Mouse (Mus musculus): ENCODE measurements around the gene F830045P16Rik.

F830045P16Rik gene

DNA sequence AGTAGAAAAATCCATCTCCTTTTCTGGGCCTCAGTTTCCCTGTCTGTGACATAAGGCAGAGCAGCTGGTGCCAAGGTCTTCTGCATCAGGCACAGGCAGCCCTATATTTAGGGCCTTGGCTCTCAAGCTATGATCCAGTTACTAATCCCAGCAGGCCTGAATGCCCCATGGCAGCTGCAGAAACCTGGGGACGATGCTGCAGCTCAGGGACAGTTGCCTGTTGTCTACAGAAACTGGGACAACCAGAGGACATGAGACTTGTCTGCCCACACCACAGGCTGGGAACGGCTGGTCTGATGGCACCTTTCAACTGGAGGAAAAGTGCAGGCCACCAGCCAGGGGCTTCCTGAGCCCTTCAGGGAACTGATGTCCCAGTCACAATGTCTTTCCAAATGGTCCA, at the start of gene F830045P16Rik:
TSS of gene F830045P16Rik (minus strand) at position 226 of the 400 bp plus-strand sequence.
- no peak for DNase-seq (ENCODE audit: low read depth, low spot score)

DNA sequence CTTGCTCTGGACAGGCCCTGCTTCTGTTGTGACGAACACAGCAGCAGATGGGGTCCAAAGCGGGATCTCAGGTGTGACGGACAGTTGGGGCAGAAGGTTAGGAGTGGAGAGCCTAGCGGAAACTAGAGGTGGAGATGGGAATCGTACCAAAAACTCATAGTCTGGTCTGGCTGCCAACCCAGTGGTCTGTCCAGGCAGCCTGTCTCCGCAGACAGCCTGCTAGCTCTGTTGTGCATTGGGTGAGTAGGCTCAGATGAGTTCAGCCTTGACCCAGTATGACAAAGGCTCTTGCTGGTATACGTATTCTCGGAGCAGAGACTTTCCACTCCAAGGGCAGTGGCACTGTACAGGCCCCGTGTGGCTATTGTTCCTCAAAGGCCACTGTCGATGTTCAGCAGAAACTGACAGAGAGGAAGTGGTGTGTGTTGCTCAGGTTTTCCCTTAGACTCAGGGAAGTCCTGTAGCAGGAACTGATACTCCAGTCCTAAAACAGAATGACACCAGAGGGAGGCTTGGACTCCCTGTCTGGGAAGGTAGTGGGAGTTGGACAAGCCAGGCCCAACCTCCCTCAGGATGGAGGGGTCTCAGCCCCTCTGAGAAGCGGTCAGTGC, 49.6 kb upstream of the F830045P16Rik start:
- peak; percentile 75 for DNase-seq (ENCODE audit: low read depth, low spot score)

DNA sequence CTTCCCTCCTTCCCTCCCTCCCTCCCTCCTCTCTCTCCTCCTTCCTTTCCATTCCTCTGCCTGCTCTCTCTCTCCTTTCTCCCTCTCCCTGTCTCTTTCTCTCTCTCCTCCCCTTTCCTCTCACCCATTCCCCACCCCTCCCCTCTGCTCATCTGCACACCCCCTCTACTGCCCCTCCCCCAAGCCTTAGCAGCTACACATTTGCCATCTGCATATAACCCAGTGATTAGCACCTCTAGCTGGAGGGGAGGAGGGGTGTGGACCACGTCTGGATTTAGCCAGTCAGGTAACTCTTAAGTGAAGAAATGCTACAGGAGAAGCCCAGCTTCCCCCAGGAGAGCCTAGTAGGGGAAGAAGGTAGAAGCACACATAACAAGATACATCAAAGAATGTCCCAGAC, 48.5 kb upstream of the F830045P16Rik start:
- no peak for DNase-seq (ENCODE audit: low read depth, low spot score)

DNA sequence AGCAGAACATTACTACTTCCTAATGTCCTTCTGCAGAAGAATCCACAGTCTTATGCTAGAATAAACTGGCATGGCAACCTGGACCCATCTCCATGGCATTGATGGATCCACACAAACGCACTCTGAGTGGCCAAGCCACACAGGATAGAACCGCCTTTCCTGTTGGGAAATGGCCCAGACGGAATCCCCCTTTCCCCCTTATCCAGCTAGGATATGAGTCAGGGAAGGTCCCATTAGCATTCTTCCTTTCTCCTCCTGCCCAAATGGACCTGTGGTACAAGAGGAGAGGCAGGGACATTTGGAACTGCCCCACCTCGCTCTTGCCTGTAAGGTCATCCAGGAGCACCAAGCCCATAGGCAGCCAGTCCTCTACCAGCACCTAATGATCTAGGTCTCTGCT, 45.9 kb upstream of the F830045P16Rik start:
- DNase-seq (ENCODE audit: low read depth, low spot score) = no peak

DNA sequence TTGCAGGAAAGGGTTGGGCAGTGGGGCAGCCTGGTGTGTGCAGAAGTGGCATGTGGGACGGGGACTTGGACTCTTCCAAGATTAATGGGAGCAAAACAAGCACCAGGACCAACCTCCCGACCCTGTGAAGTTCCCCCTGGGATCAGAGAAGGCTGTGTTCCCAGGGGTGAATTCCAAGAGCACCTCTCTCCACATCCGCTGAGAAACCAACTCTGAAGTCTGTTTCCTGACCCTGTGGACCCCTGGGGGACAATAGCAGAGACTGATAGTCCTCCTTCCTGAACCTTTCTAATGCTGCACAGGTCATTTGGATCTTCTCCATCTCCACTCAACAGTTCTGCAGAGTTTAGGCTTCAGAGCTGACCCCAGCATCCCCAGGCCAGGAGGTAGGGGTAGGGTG, 45.4 kb upstream of the F830045P16Rik start:
- no peak for DNase-seq (ENCODE audit: low read depth, low spot score)

DNA sequence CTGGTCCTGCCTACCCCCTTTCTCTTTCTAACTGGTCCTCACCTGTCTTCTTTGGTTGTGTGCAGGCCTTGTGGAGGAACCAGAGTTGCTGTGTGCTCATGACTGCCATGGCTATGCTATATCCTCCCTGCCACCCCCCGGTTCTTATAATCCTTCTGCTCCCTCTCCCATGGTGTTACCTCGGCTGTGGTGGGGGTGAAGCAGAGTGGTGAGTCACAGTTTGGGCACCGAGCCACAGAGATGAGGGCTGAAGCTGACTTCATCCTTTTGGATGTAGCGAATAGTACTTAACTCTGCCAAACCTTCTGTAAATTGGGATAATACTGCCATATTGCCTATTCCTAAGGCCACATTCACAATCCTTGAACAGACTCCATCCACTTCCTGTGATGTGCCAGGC, 44.3 kb upstream of the F830045P16Rik start:
- DNase-seq (ENCODE audit: low read depth, low spot score) = peak; percentile 95

DNA sequence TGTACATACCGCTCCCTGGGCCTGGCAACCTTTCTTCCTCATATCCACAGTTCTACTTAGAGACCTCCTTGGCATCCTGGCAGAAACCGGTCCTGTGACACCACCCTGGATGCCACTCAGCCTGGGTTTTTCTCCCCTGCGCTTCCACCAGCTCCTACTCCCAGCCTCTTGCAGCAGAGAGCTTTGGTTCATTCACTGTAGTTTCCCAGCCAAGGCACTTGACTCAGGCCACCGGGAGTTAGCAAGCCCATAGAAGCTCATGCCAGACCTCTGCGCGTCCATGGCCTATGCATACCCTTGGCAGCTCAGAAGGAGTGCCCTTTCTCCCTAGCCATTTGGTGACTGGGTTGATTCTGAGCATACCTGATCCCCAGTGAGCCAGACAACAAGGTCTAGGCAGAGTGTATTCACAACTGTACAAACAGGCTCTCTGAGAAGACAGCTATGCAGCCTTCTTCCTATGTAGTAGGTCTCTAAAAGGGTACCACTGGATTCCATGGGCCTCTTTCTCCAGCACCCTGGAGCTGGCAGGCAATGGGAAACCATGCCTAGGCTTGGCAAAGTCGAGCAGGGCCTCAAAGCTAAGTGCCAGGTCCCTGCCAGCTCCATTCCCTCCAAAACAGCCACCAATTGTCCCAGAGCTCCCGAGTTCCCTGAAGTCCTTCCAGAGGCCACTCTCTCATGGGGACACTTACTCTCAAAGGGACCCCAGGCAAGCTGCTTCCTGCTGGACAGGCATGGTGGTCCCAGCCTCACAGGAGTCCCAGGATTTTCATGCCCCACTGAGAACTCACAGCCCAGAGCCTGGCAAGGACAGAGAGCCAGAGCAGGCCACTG, 40.4 kb upstream of the F830045P16Rik start:
- peak; percentile 34 for DNase-seq (ENCODE audit: low read depth, low spot score)

DNA sequence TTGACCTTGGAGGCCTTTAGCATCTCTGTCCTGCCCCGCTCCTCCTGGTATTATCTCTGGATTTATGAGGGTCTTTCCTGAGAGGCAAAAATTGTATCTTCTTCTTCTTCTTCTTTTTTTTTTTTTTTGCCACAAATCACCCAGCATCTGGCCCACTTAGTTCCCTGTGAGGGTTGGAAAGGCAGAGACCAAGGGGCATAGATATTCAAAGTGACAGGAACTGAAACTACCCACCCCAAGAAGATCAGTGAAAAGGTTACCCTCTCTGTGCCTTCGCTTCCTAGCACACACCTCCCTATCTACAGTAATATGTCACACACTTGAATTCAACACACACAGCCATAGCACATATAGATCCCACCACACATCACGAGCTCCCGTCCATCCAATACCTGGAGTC, 38.7 kb upstream of the F830045P16Rik start:
- no peak for DNase-seq (ENCODE audit: low read depth, low spot score)

DNA sequence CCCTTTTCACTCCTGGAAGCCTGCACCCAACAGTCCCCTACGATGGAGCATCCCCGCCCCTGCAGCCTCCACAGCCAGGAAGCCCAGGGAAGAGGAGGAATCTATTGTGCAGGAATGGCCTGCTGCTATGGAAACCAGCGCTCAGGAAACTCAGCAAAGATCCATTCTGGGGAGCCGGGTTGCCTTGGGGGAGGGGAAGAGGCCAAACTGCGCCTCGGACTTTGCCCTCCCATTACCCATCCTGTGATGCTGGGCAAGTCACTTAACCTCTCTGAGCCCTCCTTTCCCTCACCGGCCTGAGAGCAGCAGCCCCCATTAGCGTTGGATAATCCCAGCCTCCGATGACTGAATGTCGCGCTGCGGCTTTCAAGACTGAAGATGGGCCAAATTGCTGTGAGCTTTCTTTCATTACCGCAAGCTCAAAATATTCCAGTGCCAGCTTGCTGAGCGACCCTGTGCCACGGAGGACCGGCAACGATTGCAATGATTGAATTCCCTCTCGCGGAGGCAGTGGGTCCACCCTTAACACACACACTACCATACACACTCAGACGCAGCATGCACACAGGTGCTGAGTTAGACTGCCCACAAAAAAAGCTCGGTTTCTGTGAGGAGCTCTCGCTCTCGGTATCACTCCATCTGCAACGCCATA, 38.1 kb upstream of the F830045P16Rik start:
- DNase-seq (ENCODE audit: low read depth, low spot score) = peak; percentile 89

DNA sequence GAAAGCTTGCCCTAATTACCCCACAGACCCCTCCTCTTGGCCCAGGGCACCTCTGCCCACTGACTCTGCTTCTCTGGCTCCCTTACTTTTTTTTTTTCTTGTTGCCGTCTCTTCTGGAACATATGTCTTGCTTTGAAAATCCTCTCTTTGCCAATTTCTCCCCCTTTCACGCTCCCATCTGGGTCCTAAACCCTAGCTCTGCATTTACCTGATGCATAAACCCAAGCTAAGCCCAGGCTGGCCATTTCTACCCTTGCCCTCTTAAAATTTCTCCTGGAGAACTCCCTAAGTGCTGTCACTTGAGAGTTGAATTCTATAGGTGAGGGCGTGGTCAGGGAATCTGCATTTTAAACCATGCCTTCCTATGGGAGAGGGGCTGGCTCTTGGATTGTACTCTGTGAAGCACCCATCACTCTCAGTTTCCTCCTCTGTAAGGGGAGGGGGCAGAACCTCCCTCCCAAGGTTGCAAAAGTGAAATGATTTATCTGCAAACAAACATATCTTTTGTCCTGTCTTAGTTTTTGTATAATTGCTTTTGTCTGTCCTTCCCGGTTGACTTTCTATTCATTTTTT, 37.4 kb upstream of the F830045P16Rik start:
- DNase-seq (ENCODE audit: low read depth, low spot score) = peak; percentile 62

DNA sequence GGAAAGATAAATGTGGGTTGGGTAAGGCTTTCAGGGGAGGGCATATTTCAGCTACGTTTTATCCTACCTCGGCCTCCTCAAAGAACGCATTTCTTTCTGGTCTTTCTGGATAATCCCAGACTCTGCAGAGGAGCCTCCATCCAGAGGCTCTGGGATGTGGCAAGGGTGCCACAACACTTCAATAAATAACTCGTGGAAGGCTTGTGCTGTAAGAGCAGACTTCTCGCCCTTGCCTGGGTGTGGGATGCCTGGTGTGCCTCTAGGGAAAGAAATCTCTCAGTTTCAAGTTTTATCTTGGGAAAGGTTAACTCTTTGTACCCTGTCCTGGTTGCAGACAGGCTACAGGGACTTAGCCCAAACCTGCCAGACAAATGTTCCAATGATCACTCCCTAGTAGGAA, 33.2 kb upstream of the F830045P16Rik start:
- DNase-seq (ENCODE audit: low read depth, low spot score) = peak; percentile 59

DNA sequence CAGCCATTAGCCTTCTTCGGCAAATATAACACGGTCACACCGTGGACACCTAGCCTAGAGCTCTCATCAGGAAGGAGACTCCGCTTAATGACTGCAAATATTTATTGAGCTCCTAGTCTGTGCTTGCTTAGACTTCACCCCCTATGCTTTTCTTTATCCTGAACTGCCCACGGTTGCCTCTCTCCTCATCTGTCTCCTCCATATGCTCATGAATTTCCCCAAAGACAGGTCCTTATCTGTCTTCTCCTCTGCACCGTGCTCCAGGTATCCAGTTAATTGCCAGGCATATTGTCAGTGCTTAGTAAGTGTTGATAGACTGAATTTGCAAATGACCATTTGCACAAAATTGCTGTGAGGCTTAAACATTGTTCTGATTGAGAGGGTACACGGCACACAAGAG, 32.7 kb upstream of the F830045P16Rik start:
- DNase-seq (ENCODE audit: low read depth, low spot score) = peak; percentile 66

DNA sequence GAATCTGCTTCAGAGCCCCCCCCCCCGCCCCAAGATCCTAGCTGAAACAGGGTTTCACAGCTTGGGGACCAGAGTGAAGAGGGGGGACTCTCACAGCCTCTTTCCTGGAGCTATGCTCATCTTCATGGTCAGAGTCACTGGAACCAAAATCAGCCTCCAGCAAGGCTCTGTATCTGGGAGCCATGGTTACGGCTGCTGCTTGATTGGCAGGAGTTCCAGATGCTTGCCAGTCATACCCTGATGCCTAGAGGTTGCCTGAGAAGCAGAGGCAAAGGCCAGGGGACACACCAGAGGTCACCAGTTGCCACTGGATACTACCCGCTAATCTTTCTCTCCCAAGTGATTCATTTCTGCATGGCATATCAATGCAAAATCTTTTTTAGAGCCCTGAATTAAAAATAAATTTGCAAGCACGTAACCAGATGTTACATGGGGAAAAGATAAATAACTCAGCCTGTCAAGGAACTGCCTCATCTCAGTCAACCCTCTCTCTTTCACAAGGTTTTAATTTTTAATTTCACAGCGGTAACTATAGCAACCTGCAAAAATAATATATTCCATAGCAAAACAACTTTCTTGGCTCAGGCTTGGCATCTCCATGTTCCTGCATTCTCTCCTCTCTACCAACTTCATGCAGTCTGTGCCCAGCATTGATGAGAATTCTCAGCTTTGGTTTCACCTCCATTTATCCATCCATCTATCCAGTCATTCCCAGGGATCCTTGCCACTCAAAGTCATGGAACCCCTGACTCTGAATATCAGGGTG, 27.7 kb upstream of the F830045P16Rik start:
- peak; percentile 74 for DNase-seq (ENCODE audit: low read depth, low spot score)

DNA sequence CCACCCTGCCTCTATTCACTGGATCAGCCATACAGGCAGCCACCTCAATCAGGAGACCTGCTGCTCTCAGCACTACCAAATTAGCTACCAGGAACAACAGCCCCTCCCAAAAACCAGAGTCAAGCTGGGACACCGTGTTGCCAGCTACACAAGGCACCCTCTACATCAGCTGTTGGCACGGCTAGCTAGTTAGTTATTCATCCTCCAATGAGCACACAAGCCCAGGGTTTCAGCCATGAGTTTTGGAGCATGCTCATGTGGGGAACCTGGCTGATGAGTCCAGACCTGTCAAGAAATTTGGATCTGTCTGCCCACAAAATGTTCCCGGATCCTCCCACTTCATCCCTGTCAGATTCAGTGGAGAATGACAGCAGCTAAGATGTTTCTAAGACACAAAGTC, 25.4 kb upstream of the F830045P16Rik start:
- peak; percentile 81 for DNase-seq (ENCODE audit: low read depth, low spot score)

DNA sequence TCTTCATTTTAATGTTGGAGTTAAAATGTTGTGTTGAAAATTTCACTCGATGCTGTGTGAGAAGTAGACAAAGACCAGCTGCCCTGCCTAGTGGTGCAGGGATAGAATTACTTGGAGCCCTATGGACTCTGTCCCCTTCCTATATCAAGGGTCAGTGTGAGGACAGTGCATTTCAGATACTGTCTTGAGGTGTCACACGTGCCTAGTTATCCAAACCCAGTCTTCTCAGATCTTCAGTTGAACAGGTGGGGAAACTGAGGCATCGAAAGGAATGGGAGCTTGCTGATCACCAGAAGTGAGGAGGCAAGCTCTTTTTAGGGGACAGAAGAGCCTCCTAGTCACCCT, 22.4 kb upstream of the F830045P16Rik start:
- DNase-seq (ENCODE audit: low read depth, low spot score) = no peak

DNA sequence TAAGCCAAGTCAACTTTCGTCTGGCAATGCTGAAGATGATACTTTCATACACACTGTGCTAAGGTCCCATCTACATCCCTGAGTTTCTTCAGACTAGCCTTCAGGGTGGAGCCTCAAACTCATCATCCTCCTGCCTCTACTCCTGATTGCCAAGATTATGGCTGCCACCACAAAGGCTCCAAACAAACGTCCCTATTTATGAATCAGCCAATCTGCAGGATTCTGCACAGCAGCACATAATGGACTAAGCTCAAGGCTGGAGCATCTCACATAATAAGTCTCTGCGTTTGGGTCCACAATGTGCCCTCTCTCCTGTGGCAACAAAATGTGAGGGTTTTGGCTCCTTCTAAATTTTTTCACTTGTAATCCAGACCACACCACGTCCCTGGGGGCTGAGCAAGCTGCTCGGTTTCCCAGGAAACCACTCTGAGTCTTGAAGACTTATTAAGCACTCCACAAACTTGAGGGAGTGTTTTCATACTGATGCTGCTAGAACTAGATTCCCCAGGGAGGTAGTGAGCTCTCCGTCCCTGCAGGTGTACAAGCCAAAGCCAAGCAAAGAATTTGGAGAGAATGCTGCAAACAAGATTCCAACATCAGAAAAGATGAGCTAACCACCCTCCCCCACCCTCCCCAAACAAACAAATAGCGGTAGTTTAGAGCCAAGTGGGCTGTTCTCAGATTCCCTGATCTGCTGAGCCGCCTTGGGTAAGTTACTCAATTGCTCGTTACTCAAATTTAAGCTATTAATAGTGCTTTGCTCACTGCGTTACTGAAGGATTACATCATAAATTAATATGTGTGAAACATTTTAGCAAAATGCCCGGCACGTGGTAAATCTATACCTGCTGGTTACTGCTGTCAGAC, 21.8 kb upstream of the F830045P16Rik start:
- peak; percentile 60 for DNase-seq (ENCODE audit: low read depth, low spot score)

DNA sequence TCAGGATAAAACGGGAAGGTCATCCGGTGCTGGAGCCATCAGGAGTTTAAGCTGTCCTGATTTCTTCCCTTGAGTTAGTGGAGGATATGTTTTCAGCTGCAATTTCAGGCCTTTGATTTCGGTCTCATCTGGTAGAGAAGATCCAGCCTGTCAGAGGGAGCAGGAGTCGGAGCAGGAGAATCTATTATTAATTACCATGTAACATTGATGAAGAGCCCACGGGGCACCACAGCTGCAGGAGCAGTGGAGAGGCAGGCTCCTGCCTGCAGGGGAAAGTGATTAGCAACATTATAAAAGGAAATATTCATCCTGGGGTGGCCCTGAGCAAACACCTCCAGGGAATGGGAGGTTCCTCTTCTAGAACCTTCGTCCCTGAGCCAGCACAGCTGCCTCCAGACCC, 19.7 kb upstream of the F830045P16Rik start:
- no peak for DNase-seq (ENCODE audit: low read depth, low spot score)

DNA sequence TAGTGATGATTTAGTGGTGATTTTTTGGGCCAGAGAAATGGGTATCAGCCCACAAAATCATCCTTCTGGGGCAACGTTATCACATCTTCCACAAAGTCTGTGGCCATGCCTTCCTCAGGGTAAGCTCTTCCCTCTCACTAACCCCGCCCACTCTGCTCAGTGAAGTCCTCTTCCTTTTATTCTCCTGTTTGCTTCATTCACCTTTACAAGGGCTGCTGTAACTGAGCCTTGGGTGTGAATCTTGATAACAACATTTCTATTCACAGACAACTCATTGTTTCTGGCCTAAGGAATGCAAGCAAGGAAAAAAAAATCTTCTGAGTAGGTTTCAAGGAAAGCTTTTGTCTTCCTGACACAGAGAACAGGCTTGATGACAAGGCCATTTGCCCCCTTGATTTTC, 14.4 kb upstream of the F830045P16Rik start:
- DNase-seq (ENCODE audit: low read depth, low spot score) = no peak

DNA sequence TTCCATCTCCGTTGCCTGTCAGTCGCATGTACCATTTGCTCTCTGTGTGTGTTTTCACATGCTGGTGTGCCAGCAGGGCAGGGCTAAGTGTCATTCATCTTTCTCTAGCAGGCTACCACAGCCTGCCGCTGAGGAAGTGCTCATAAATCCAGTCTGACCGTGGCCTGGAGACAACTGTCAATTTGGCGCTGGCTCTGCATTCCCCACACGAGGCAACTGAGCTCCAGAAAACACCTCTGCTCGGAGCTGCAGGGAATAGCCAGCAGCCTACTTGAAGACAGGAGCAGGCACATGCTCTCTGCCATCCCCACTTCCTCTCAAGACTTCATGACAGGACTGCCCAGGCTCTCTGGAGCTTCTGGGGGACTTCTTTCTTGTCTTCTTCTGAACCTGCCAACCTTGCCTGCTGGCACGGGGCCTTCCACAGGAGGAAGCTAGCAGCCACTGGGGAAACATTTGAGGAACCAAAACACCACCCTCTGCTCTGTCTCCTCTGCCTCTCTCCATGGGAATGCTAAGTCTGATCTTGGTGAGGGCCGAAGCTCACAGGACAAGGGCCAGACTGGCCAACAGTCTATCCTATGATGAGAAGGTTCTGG, 13.2 kb upstream of the F830045P16Rik start:
- DNase-seq (ENCODE audit: low read depth, low spot score) = peak; percentile 74

DNA sequence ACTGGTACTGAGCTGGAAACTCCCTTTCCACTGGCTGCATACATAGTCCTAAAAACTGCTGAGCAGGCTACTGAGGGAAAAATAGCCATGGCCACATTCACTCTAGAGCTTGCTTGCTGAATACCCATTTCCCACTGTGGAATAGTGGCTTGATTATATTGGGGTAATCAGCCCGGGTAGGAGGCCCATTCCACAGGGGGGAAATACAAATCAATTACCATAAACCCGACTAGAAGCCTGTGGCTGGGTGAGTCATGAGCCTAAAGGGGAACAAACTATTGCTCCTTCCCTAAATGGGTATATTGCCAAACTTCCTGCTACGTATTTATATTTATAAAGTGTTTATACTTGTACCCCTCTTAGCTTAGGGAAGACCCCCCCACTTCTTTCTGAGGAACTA, 10.4 kb upstream of the F830045P16Rik start:
- DNase-seq (ENCODE audit: low read depth, low spot score) = no peak
